Comparison of ENCODE assay signal across 9 mouse cellular contexts in genomic region chr9:69181411-69181810, GRCm38 (mm10).
DNase-seq lines count a peak whose midpoint lies in the region; ATAC-seq and TF ChIP-seq lines count a peak whose summit lies in the region.
"Had no signal": no experiment of that assay in that cellular context is flagged by ENCODE, and none has a peak within 500 bp of the region (broad histone marks: within the 10 kb centered on the region; RNA-seq: fewer than 3 reads in every experiment).

No protein-coding gene starts in this region.

- peak; percentile 73 for ATAC-seq in kidney, embryonic 15.5 days (replicated peaks; ENCODE audit: low FRiP score)
- peak; percentile 70 for ATAC-seq in lung, postnatal 0 days
- no peak for ATAC-seq in erythroblast, adult 5-6 weeks (replicated peaks; ENCODE audit: low FRiP score, poor library complexity, severe bottlenecking)

- peaks cover 18% of the 10 kb centered on the region for H3K4me1 ChIP-seq in kidney, embryonic 15.5 days
- H3K4me1 ChIP-seq in lung, postnatal 0 days (ENCODE audit: insufficient read depth, low read depth, low read length) = 0 out of 2 replicates have a peak, but pooled peaks cover under 1% of the 10 kb centered on the region

- no peaks in the 10 kb centered on the region for H3K36me3 ChIP-seq in kidney, embryonic 15.5 days
- H3K36me3 ChIP-seq in lung, postnatal 0 days (ENCODE audit: insufficient read depth, low read length) = no peaks in the 10 kb centered on the region
- H3K36me3 ChIP-seq: hindbrain, embryonic 10.5 days had no signal

- no peak overlapping the region for H3K4me2 ChIP-seq in kidney, embryonic 15.5 days
- H3K4me2 ChIP-seq in lung, postnatal 0 days (replicated peaks; ENCODE audit: low read depth, low read length) = no peak overlapping the region

- intact Hi-C loops in gastrocnemius, postnatal 14 days (cut with DNase I; ENCODE audit: low total_unique reads) = no loop called here
- intact Hi-C loops in left cerebral cortex, postnatal 14 days (cut with DNase I) = no loop called here

- peak; percentile 57; the same call in 1 of the 2 replicates for TF ChIP-seq EP300 in lung, postnatal 0 days (IDR thresholded peaks at IDR 0.05)

- peak; percentile 11 for DNase-seq in adipocyte (ENCODE audit: low spot score)
- peak; percentile 21 for DNase-seq in gastrocnemius, postnatal 14 days
- DNase-seq in lung, postnatal 0 days (ENCODE audit: low spot score) = peak; percentile 90
- DNase-seq in adrenal gland, postnatal 10 days = no peak
- no peak for DNase-seq in right cerebral cortex, postnatal 4 days
- no peak for DNase-seq in left cerebral cortex, postnatal 14 days (ENCODE audit: low spot score in 2 of 2)

- H3K27me3 ChIP-seq in kidney, embryonic 15.5 days = no peaks in the 10 kb centered on the region
- H3K27me3 ChIP-seq in lung, postnatal 0 days (replicated peaks; ENCODE audit: insufficient read depth, low read length) = no peaks in the 10 kb centered on the region

- no peak overlapping the region for H3K4me3 ChIP-seq in kidney, embryonic 15.5 days (replicated peaks)
- H3K4me3 ChIP-seq in lung, postnatal 0 days (ENCODE audit: low read depth, low read length) = no peak overlapping the region
- H3K4me3 ChIP-seq: hindbrain, embryonic 10.5 days had no signal

- no peaks in the 10 kb centered on the region for H3K9me3 ChIP-seq in kidney, embryonic 15.5 days (replicated peaks)
- no peaks in the 10 kb centered on the region for H3K9me3 ChIP-seq in lung, postnatal 0 days (ENCODE audit: low read length)
- H3K9me3 ChIP-seq: hindbrain, embryonic 10.5 days had no signal

- no peak overlapping the region for H3K9ac ChIP-seq in kidney, embryonic 15.5 days
- H3K9ac ChIP-seq in lung, postnatal 0 days (replicated peaks; ENCODE audit: low read depth) = no peak overlapping the region

- peak overlapping the region; percentile 24 for H3K27ac ChIP-seq in kidney, embryonic 15.5 days
- no peak overlapping the region for H3K27ac ChIP-seq in lung, postnatal 0 days (ENCODE audit: low read length)
- H3K27ac ChIP-seq: hindbrain, embryonic 10.5 days had no signal

- no peak for TF ChIP-seq CTCF in lung, postnatal 0 days (IDR thresholded peaks at IDR 0.05)

Comparison
In these comparisons a context has a peak if more than half of its experiments do, and no peak if none do; other contexts are left out.
1. DNase-seq: peak in adipocyte (single experiment), gastrocnemius, postnatal 14 days (single experiment) and lung, postnatal 0 days (single experiment); none in adrenal gland, postnatal 10 days (single experiment), right cerebral cortex, postnatal 4 days (single experiment) and left cerebral cortex, postnatal 14 days (0 of 2).